Mouse (Mus musculus): ENCODE data around the gene Fat4. TPM values are rescaled to one million over a fixed set of nuclear protein-coding genes. Genes with fewer than 3 reads are reported as not detected.

Gene Fat4
- total RNA-seq (2012; rRNA removed) = not detected in 2 replicates
- polyA plus RNA-seq (2012; ENCODE audit: insufficient read depth in 1 of 2, insufficient read length in 2 of 2, low read depth in 1 of 2, low replicate concordance in 2 of 2, missing spikeins in 1 of 2) = not detected

GRCm38 (mm10) chr3:38886890-38887355 lies at the start of gene Fat4:
Gene Fat4 (plus strand): TSS chr3:38886940.
- DNase-seq (ENCODE audit: low read depth, low spot score) = no peak
- Histone ChIP-seq H3K27me3 (ENCODE audit: control insufficient read depth in 1 of 2, insufficient read depth in 2 of 2, low read length in 2 of 2) (no peaks in the 10 kb centered on the region), H3K9me3 (replicated peaks; ENCODE audit: insufficient read depth, low read length) (no peaks in the 10 kb centered on the region), H3K4me1 (ENCODE audit: control insufficient read depth in 1 of 2, insufficient read depth in 2 of 2, low read length in 2 of 2) (no peaks in the 10 kb centered on the region), H3K9ac (ENCODE audit: control insufficient read depth, low read depth, low read length, poor library complexity, severe bottlenecking) (no peak within 1 kb of the TSS), H3K79me2 (ENCODE audit: control insufficient read depth, insufficient read depth, low read length, poor library complexity) (no peaks in the 10 kb centered on the region), H3K4me3 (ENCODE audit: control insufficient read depth in 1 of 2, insufficient read depth in 1 of 2, low read depth in 2 of 2, low read length in 2 of 2) (no peak within 1 kb of the TSS), H3K27ac (ENCODE audit: control insufficient read depth, low read depth, low read length) (no peak within 1 kb of the TSS), H3K36me3 (ENCODE audit: control insufficient read depth in 1 of 2, insufficient read depth in 2 of 2, low read length in 2 of 2) (no peaks in the 10 kb centered on the region)
- TF ChIP-seq MAFK (IDR thresholded peaks at IDR 0.05; ENCODE audit: borderline replicate concordance, low read depth, low read length) = no peak
- no peak for TF ChIP-seq NRF1 (IDR thresholded peaks at IDR 0.05; ENCODE audit: insufficient read depth, low read depth, low read length, poor library complexity, severe bottlenecking)
- TF ChIP-seq USF2 (IDR thresholded peaks at IDR 0.05; ENCODE audit: borderline replicate concordance in 1 of 2, insufficient read depth in 1 of 2, low read depth in 1 of 2, low read length in 2 of 2) = no peak
- TF ChIP-seq MAX (IDR thresholded peaks at IDR 0.05; ENCODE audit: low read length) = no peak
- TF ChIP-seq HCFC1 (IDR thresholded peaks at IDR 0.05; ENCODE audit: low read depth, low read length) = no peak
- no peak for TF ChIP-seq TBP (IDR thresholded peaks at IDR 0.05; ENCODE audit: low read depth, low read length)
- TF ChIP-seq ZC3H11A (IDR thresholded peaks at IDR 0.05; ENCODE audit: low read depth, low read length) = no peak
- no peak for TF ChIP-seq TAL1 (IDR thresholded peaks at IDR 0.05; ENCODE audit: low read length)
- TF ChIP-seq EP300 (IDR thresholded peaks at IDR 0.05; ENCODE audit: low read depth in 1 of 2, low read length in 2 of 2) = no peak
- TF ChIP-seq MEF2A (IDR thresholded peaks at IDR 0.05; ENCODE audit: extremely low read depth, insufficient replicate concordance, low read depth, low read length, poor library complexity, severe bottlenecking) = no peak
- no peak for TF ChIP-seq GATA1 (IDR thresholded peaks at IDR 0.05; ENCODE audit: low read depth, low read length)

- Histone ChIP-seq H3K36me3 (ENCODE audit: control insufficient read depth in 1 of 2, insufficient read depth in 2 of 2, low read length in 2 of 2) (no peaks in the 10 kb centered on the region), H3K79me2 (ENCODE audit: control insufficient read depth, insufficient read depth, low read length, poor library complexity) (no peaks in the 10 kb centered on the region), H3K27ac (ENCODE audit: control insufficient read depth, low read depth, low read length) (no peak overlapping the region), H3K27me3 (ENCODE audit: control insufficient read depth in 1 of 2, insufficient read depth in 2 of 2, low read length in 2 of 2) (no peaks in the 10 kb centered on the region), H3K4me3 (ENCODE audit: control insufficient read depth in 1 of 2, insufficient read depth in 1 of 2, low read depth in 2 of 2, low read length in 2 of 2) (no peak overlapping the region), H3K4me1 (ENCODE audit: control insufficient read depth in 1 of 2, insufficient read depth in 2 of 2, low read length in 2 of 2) (no peaks in the 10 kb centered on the region), H3K9ac (ENCODE audit: control insufficient read depth, low read depth, low read length, poor library complexity, severe bottlenecking) (no peak overlapping the region), H3K9me3 (replicated peaks; ENCODE audit: insufficient read depth, low read length) (no peaks in the 10 kb centered on the region)
- no peak for DNase-seq (ENCODE audit: low read depth, low spot score)
- no peak for TF ChIP-seq USF1 (IDR thresholded peaks at IDR 0.05; ENCODE audit: low read depth, low read length)
Observed at GRCm38 (mm10) chr3:38839438-38839837, 47.3 kb upstream of the Fat4 start.

- H3K79me2 ChIP-seq (ENCODE audit: control insufficient read depth, insufficient read depth, low read length, poor library complexity) = no peaks in the 10 kb centered on the region
- no peaks in the 10 kb centered on the region for H3K9me3 ChIP-seq (replicated peaks; ENCODE audit: insufficient read depth, low read length)
- no peak overlapping the region for H3K27ac ChIP-seq (ENCODE audit: control insufficient read depth, low read depth, low read length)
- DNase-seq (ENCODE audit: low read depth, low spot score) = no peak
- H3K36me3 ChIP-seq (ENCODE audit: control insufficient read depth in 1 of 2, insufficient read depth in 2 of 2, low read length in 2 of 2) = no peaks in the 10 kb centered on the region
- H3K4me3 ChIP-seq (ENCODE audit: control insufficient read depth in 1 of 2, insufficient read depth in 1 of 2, low read depth in 2 of 2, low read length in 2 of 2) = no peak overlapping the region
- TF ChIP-seq MAX (IDR thresholded peaks at IDR 0.05; ENCODE audit: low read length) (no peak), SIN3A (IDR thresholded peaks at IDR 0.05; ENCODE audit: low read length) (no peak), ZC3H11A (IDR thresholded peaks at IDR 0.05; ENCODE audit: low read depth, low read length) (no peak), TAL1 (IDR thresholded peaks at IDR 0.05; ENCODE audit: low read length) (no peak), E2F4 (IDR thresholded peaks at IDR 0.05; ENCODE audit: borderline replicate concordance, low read depth, low read length) (no peak), ZNF384 (IDR thresholded peaks at IDR 0.05; ENCODE audit: low read depth, low read length) (no peak), BHLHE40 (IDR thresholded peaks at IDR 0.05; ENCODE audit: borderline replicate concordance, low read depth, low read length) (no peak), ELF1 (IDR thresholded peaks at IDR 0.05; ENCODE audit: low read depth, low read length) (no peak), NELFE (IDR thresholded peaks at IDR 0.05; ENCODE audit: low read depth, low read length) (no peak), USF2 (IDR thresholded peaks at IDR 0.05; ENCODE audit: borderline replicate concordance in 1 of 2, insufficient read depth in 1 of 2, low read depth in 1 of 2, low read length in 2 of 2) (no peak), JUND (IDR thresholded peaks at IDR 0.05; ENCODE audit: low read depth, low read length) (no peak), USF1 (IDR thresholded peaks at IDR 0.05; ENCODE audit: low read depth, low read length) (no peak), MYB (IDR thresholded peaks at IDR 0.05; ENCODE audit: low read depth, low read length) (no peak), HCFC1 (IDR thresholded peaks at IDR 0.05; ENCODE audit: low read depth, low read length) (no peak), CHD1 (IDR thresholded peaks at IDR 0.05; ENCODE audit: low read depth, low read length) (no peak), KAT2A (conservative IDR thresholded peaks at IDR 0.05; ENCODE audit: low read depth, low read length) (no peak)
- no peaks in the 10 kb centered on the region for H3K4me1 ChIP-seq (ENCODE audit: control insufficient read depth in 1 of 2, insufficient read depth in 2 of 2, low read length in 2 of 2)
- H3K27me3 ChIP-seq (ENCODE audit: control insufficient read depth in 1 of 2, insufficient read depth in 2 of 2, low read length in 2 of 2) = no peaks in the 10 kb centered on the region
- H3K9ac ChIP-seq (ENCODE audit: control insufficient read depth, low read depth, low read length, poor library complexity, severe bottlenecking) = no peak overlapping the region
Observed at GRCm38 (mm10) chr3:38843000-38843538, 43.7 kb upstream of the Fat4 start.
